25 mouse cellular contexts compared by ENCODE assay signal in genomic region chr12:98039677-98040076, GRCm38 (mm10).
"Had no signal": no experiment of that assay in that cellular context is flagged by ENCODE, and none has a peak within 500 bp of the region (broad histone marks: within the 10 kb centered on the region; RNA-seq: fewer than 3 reads in every experiment).

No protein-coding gene starts in this region.

- H3K9me3 ChIP-seq: embryonic facial prominence, embryonic 10.5 days; embryonic facial prominence, embryonic 12.5 days; embryonic facial prominence, embryonic 13.5 days; embryonic facial prominence, embryonic 15.5 days; forebrain, embryonic 10.5 days; forebrain, embryonic 12.5 days; forebrain, embryonic 13.5 days; forebrain, embryonic 15.5 days; heart, embryonic 12.5 days had no signal

- H3K4me3 ChIP-seq: embryonic facial prominence, embryonic 10.5 days; embryonic facial prominence, embryonic 12.5 days; embryonic facial prominence, embryonic 13.5 days; embryonic facial prominence, embryonic 15.5 days; erythroblast, embryonic 14.5 days; forebrain, embryonic 10.5 days; forebrain, embryonic 12.5 days; forebrain, embryonic 13.5 days; forebrain, embryonic 15.5 days; gastrocnemius, adult 2 months; heart, adult 2 months; heart, embryonic 12.5 days had no signal

- DNase-seq: cerebellum, adult 9-10 months; cerebellum, adult 9-11 months; cerebellum, postnatal 25 days; cerebellum, postnatal 36 days; embryo, embryonic 11 days; forebrain, postnatal 0 days; gastrocnemius, adult 2 months; gastrocnemius, postnatal 10 days; gastrocnemius, postnatal 14 days; gastrocnemius, postnatal 25 days; gastrocnemius, postnatal 36 days; heart, adult 18-20 months; heart, adult 2 months had no signal

- H3K27me3 ChIP-seq: embryonic facial prominence, embryonic 12.5 days; embryonic facial prominence, embryonic 13.5 days; embryonic facial prominence, embryonic 15.5 days; forebrain, embryonic 12.5 days; forebrain, embryonic 13.5 days; forebrain, embryonic 15.5 days; heart, embryonic 12.5 days had no signal

- H3K4me1 ChIP-seq: embryonic facial prominence, embryonic 10.5 days; embryonic facial prominence, embryonic 12.5 days; embryonic facial prominence, embryonic 13.5 days; embryonic facial prominence, embryonic 15.5 days; forebrain, embryonic 10.5 days; forebrain, embryonic 12.5 days; forebrain, embryonic 15.5 days; heart, embryonic 12.5 days had no signal

- H3K36me3 ChIP-seq: embryonic facial prominence, embryonic 10.5 days; embryonic facial prominence, embryonic 12.5 days; embryonic facial prominence, embryonic 13.5 days; embryonic facial prominence, embryonic 15.5 days; forebrain, embryonic 10.5 days; forebrain, embryonic 12.5 days; forebrain, embryonic 15.5 days; heart, embryonic 12.5 days had no signal

- ATAC-seq: forebrain, embryonic 13.5 days; forebrain, embryonic 14.5 days; forebrain, embryonic 15.5 days; forebrain, embryonic 16.5 days; forebrain, postnatal 0 days had no signal

- H3K27ac ChIP-seq: embryonic facial prominence, embryonic 10.5 days; embryonic facial prominence, embryonic 12.5 days; embryonic facial prominence, embryonic 13.5 days; embryonic facial prominence, embryonic 15.5 days; forebrain, embryonic 10.5 days; forebrain, embryonic 12.5 days; forebrain, embryonic 13.5 days; forebrain, embryonic 15.5 days; gastrocnemius, adult 2 months; heart, adult 2 months had no signal
